Mouse (Mus musculus) lung, postnatal 10 days (tissue): ENCODE results near the gene Myo1h.

ENCODE experiments used
- DNase-seq: peaks from one replicate; pipeline ENCODE4 v3.0.0; 2021

The Myo1h gene

GRCm38 (mm10) chr5:114288874-114289273 is at the start of gene Myo1h:
Gene Myo1h, plus strand, starts transcription at chr5:114289166.
- DNase-seq = no peak

GRCm38 (mm10) chr5:114239737-114240136 is 49.2 kb upstream of the Myo1h start:
- no peak for DNase-seq

GRCm38 (mm10) chr5:114246465-114246864 is 42.5 kb upstream of the Myo1h start:
- no peak for DNase-seq

GRCm38 (mm10) chr5:114248174-114248589 is 40.8 kb upstream of the Myo1h start:
- peak; percentile 82 for DNase-seq

GRCm38 (mm10) chr5:114259495-114259894 is 29.5 kb upstream of the Myo1h start:
- no peak for DNase-seq

- no peak for DNase-seq
Observed at GRCm38 (mm10) chr5:114261494-114261893, 27.5 kb upstream of the Myo1h start.

- DNase-seq = no peak
Observed at GRCm38 (mm10) chr5:114264030-114264459, 24.9 kb upstream of the Myo1h start.

GRCm38 (mm10) chr5:114264791-114265190 is 24.2 kb upstream of the Myo1h start:
- no peak for DNase-seq

GRCm38 (mm10) chr5:114268646-114269045 is 20.3 kb upstream of the Myo1h start:
- DNase-seq = peak; percentile 67

GRCm38 (mm10) chr5:114269499-114269898 is 19.5 kb upstream of the Myo1h start:
- DNase-seq = no peak

GRCm38 (mm10) chr5:114269984-114270383 is 19.0 kb upstream of the Myo1h start:
- DNase-seq = peak; percentile 13

GRCm38 (mm10) chr5:114273693-114274402 is 15.1 kb upstream of the Myo1h start, which contains the start of gene Foxn4:
Gene Foxn4, minus strand, starts transcription at chr5:114273807.
- no peak for DNase-seq

GRCm38 (mm10) chr5:114275339-114275738 is 13.6 kb upstream of the Myo1h start:
- DNase-seq = no peak

- DNase-seq = no peak
Observed at GRCm38 (mm10) chr5:114275991-114276390, 13.0 kb upstream of the Myo1h start.

GRCm38 (mm10) chr5:114279382-114280143 is 9.4 kb upstream of the Myo1h start:
- no peak for DNase-seq

- DNase-seq = no peak
Observed at GRCm38 (mm10) chr5:114282346-114282745, 6.6 kb upstream of the Myo1h start.

GRCm38 (mm10) chr5:114284604-114285397 is 4.2 kb upstream of the Myo1h start:
- DNase-seq = no peak

- DNase-seq = no peak
Observed at GRCm38 (mm10) chr5:114285398-114285700, 3.6 kb upstream of the Myo1h start.

- no peak for DNase-seq
Observed at GRCm38 (mm10) chr5:114286102-114286501, 2.9 kb upstream of the Myo1h start.

GRCm38 (mm10) chr5:114286872-114287571 is 1.9 kb upstream of the Myo1h start:
- no peak for DNase-seq

GRCm38 (mm10) chr5:114288396-114288795 is 570 bp upstream of the Myo1h start:
- no peak for DNase-seq

GRCm38 (mm10) chr5:114290004-114290403 is 1.0 kb downstream of the Myo1h start:
- DNase-seq = no peak
